Mouse (Mus musculus) stomach, postnatal 0 days (tissue): ENCODE measurements at regions not wholly inside any gene's neighbourhood (a gene's known extent, or its start where the extent isn't known, plus 50 kb on each side); places are given as distances from the start of the nearest gene placed in this dataset.
"Not testable (repeated sequence)": the region's sequence is repeated elsewhere in the genome, so short reads cannot be mapped to it uniquely, and the experiment has no call there.

Source experiments
- CTCF ChIP-seq: IDR thresholded peaks from 2 replicates; pipeline ENCODE4 v1.5.1; 2016; ENCODE audit warnings: antibody characterized with exemption, low read depth, mild to moderate bottlenecking, moderate library complexity
- EP300 ChIP-seq: optimal IDR thresholded peaks from 2 replicates; pipeline ENCODE3; 2016; ENCODE audit warnings: antibody characterized with exemption

- TF ChIP-seq CTCF, EP300: not testable (repeated sequence)
Measured at GRCm38 (mm10) chr5:148678285-148678937, 125.8 kb upstream of the Ubl3 start.
